Mouse (Mus musculus) liver, embryonic 14.5 days (tissue): ENCODE results near the gene Mettl8.

Experiments
- CTCF ChIP-seq: IDR thresholded peaks from 2 replicates; pipeline ENCODE4 v1.5.1; 2016; ENCODE audit warnings: antibody characterized with exemption, low read depth, control low read depth
- EP300 ChIP-seq: IDR thresholded peaks from 2 replicates; pipeline ENCODE4 v1.6.1; 2016; ENCODE audit warnings: antibody characterized with exemption, low read depth

DNA sequence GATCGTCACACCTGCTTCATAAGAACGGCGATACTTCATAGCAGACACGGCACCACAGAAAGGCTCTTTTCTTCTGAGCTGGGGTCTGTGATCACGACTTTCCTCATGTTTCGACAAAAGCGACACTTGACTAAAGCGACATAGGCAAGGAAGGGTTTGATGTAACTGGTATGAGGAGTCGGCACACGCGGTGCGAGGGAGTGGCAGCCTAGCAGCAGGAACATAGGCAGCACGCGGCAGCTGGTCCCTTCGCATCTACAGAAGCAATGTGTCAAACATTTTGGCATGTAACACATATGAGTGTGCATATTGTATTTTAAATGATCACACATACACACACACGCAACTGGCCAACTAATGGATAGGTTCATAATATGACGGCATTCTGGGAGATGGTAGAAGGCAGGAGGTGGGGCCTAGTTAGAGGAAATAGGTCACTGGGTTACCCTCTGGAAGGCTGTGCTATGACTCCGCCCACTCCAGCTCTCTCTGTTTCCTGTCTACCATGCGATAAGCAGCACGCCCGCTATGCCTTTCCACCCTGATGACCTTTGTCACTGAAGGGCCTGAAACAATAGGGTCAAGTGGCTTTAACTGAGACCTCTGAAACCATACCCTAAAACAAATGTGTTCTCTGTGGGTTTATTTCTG lies 116.4 kb downstream of the Mettl8 start:
- TF ChIP-seq CTCF = no peak
- TF ChIP-seq EP300 = no peak
